Mouse (Mus musculus) kidney, embryonic 16.5 days (tissue): ENCODE data around the gene Serpinb9. TPM values are rescaled to one million over a fixed set of nuclear protein-coding genes. Genes with fewer than 3 reads are reported as not detected.
"Not testable (repeated sequence)": the region's sequence is repeated elsewhere in the genome, so short reads cannot be mapped to it uniquely, and the experiment has no call there.

ENCODE experiments used
- ATAC-seq: fragments of 200-750 bp; cut with Nextera tagmentation; 2 replicates; pipeline ENCODE4 v1.8.0; 2017; ENCODE audit warnings: moderate TSS enrichment; ENCODE audit not compliant: low FRiP score, low TSS enrichment
- H3K27ac ChIP-seq: fragments of 300-500 bp; sonication (generic); 2 replicates; pipeline ENCODE4 v1.5.1; 2014; ENCODE audit warnings: low read length
- H3K27me3 ChIP-seq: fragments of 300-500 bp; sonication (generic); 2 replicates; pipeline ENCODE4 v1.6.1; 2014; ENCODE audit warnings: low read length, control low read depth, mixed read lengths; ENCODE audit not compliant: insufficient read depth
- H3K36me3 ChIP-seq: fragments of 300-500 bp; sonication (generic); 2 replicates; pipeline ENCODE4 v1.6.1; 2014; ENCODE audit warnings: low read length, control low read depth, mixed read lengths; ENCODE audit not compliant: insufficient read depth
- H3K4me1 ChIP-seq: fragments of 300-500 bp; sonication (generic); 2 replicates; pipeline ENCODE4 v1.6.1; 2014; ENCODE audit warnings: low read length, control low read depth, mixed read lengths; ENCODE audit not compliant: insufficient read depth
- H3K4me2 ChIP-seq: fragments of 300-500 bp; sonication (generic); replicated peaks from 2 replicates; pipeline ENCODE4 v1.6.1; 2014; ENCODE audit warnings: low read depth, low read length
- H3K4me3 ChIP-seq: fragments of 300-500 bp; sonication (generic); 2 replicates; pipeline ENCODE4 v1.5.1; 2014; ENCODE audit warnings: mild to moderate bottlenecking, low read length
- H3K9ac ChIP-seq: fragments of 300-500 bp; sonication (generic); replicated peaks from 2 replicates; pipeline ENCODE4 v1.6.1; 2014; ENCODE audit warnings: low read length
- H3K9me3 ChIP-seq: fragments of 300-500 bp; sonication (generic); 2 replicates; pipeline ENCODE4 v1.6.1; 2016; ENCODE audit warnings: low read length, control low read depth
- WGBS: fragments of 180-500 bp; shearing (Covaris S2); extraction: QIAGEN DNeasy Blood & Tissue Kit; methylation state at CpG from one replicate; pipeline ENCODE4 v1.1.7; 2014; 5-methylcytosine and 5-hydroxymethylcytosine counted together
- polyA plus RNA-seq: library from polyadenylated mRNA; unstranded; fragments of >200 nt; fragmentation: Nextera tagmentation; extraction: Ambion mirVana; gene quantifications from 2 replicates; pipeline ENCODE4 v1.2.1, GENCODE M21; 2015

The Serpinb9 gene
- polyA plus RNA-seq, 1 experiment from 2014 or later, result 11.4 TPM

DNA sequence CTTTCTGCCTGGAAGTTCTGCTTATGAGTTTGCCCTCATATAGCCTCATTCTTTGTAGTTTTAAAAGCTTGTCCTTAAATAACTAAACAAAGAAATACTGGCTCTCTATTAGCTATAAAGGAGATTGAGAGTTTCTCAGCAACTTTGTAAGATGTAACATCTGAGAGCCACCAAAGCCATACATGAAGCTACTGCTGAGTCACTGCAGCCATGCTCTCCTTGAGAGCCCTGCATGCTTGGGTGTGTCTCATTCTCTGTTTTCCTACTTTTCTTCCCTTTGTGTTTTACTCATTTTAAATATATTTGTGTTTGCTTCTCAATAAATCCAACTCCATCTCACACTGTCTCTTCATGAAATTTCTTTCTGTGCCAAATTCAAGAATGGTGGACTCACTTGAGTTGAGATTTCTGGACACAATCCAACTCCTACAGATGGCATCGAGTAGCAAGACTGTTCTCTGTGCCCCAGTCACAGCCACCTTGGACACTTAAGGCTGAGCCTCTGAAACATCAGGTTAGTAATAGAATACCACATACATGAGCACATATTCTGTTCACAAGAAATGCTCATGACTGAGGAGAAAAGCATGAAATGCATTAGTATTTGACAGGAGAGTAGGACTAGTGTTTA lies 23.5 kb downstream of the Serpinb9 start:
- H3K36me3 ChIP-seq, result no peaks in the 10 kb centered on the region
- no peak overlapping the region for H3K9ac ChIP-seq
- no peak for ATAC-seq
- H3K9me3 ChIP-seq, result no peaks in the 10 kb centered on the region
- H3K27me3 ChIP-seq, result no peaks in the 10 kb centered on the region
- H3K4me1 ChIP-seq, result no peaks in the 10 kb centered on the region
- no peak overlapping the region for H3K4me3 ChIP-seq
- 80% methylated on average over 1 of the region's 1 CpGs for WGBS
- H3K27ac ChIP-seq, result no peak overlapping the region
- H3K4me2 ChIP-seq, result no peak overlapping the region

GRCm38 (mm10) chr13:33027244-33027643 lies 24.2 kb downstream of the Serpinb9 start, which contains the start of gene Serpinb9b:
Gene Serpinb9b (plus strand): TSS chr13:33027416.
- Histone ChIP-seq H3K9ac (no peak within 1 kb of the TSS), H3K4me2 (no peak within 1 kb of the TSS), H3K27me3 (no peaks in the 10 kb centered on the region), H3K36me3 (no peaks in the 10 kb centered on the region), H3K27ac (no peak within 1 kb of the TSS), H3K4me3 (no peak within 1 kb of the TSS), H3K9me3 (no peaks in the 10 kb centered on the region), H3K4me1 (no peaks in the 10 kb centered on the region)
- ATAC-seq, result no peak
- 80% methylated on average over 2 of the region's 2 CpGs for WGBS

- Histone ChIP-seq H3K4me2 (no peak overlapping the region), H3K9me3 (no peaks in the 10 kb centered on the region), H3K27ac (no peak overlapping the region), H3K4me3 (no peak overlapping the region), H3K27me3 (no peaks in the 10 kb centered on the region), H3K9ac (no peak overlapping the region), H3K36me3 (no peaks in the 10 kb centered on the region), H3K4me1 (no peaks in the 10 kb centered on the region)
- ATAC-seq, result no peak
- 41% methylated on average over 2 of the region's 2 CpGs for WGBS
These were observed 25.1 kb downstream of the Serpinb9 start for GRCm38 (mm10) chr13:33028146-33028545.

- no peaks in the 10 kb centered on the region for H3K36me3 ChIP-seq
- no peaks in the 10 kb centered on the region for H3K9me3 ChIP-seq
- no peak overlapping the region for H3K4me2 ChIP-seq
- no peak overlapping the region for H3K27ac ChIP-seq
- WGBS, result 68% methylated on average over 2 of the region's 2 CpGs
- no peak for ATAC-seq
- no peaks in the 10 kb centered on the region for H3K4me1 ChIP-seq
- H3K27me3 ChIP-seq, result no peaks in the 10 kb centered on the region
- H3K9ac ChIP-seq, result no peak overlapping the region
- H3K4me3 ChIP-seq, result no peak overlapping the region
These were observed 25.5 kb downstream of the Serpinb9 start for GRCm38 (mm10) chr13:33028550-33028949.

DNA sequence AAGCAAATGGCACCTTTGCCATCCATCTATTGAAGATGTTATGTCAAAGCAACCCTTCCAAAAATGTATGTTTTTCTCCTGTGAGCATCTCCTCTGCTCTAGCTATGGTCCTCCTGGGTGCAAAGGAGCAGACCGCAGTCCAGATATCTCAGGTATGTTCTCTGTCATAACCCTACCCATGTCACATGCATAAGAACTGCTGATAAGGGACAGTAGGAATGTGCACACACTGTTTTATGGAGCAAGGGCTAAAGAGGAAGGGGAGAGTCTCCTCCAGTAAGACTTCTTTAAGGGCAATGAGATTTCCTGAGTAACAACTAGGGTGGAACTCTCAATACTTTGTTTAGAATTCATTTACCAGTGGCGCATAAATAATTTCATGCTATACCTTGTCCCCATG lies 26.4 kb downstream of the Serpinb9 start:
- H3K4me1 ChIP-seq, H3K4me3 ChIP-seq, H3K9ac ChIP-seq, H3K4me2 ChIP-seq, H3K9me3 ChIP-seq, ATAC-seq, H3K36me3 ChIP-seq, H3K27ac ChIP-seq, H3K27me3 ChIP-seq: not testable (repeated sequence)
- WGBS, result 97% methylated on average over 2 of the region's 2 CpGs

GRCm38 (mm10) chr13:33030281-33030680 lies 27.2 kb downstream of the Serpinb9 start:
- Histone ChIP-seq H3K9me3 (no peaks in the 10 kb centered on the region), H3K4me3 (no peak overlapping the region), H3K9ac (no peak overlapping the region), H3K27me3 (no peaks in the 10 kb centered on the region), H3K27ac (no peak overlapping the region), H3K36me3 (no peaks in the 10 kb centered on the region), H3K4me2 (no peak overlapping the region), H3K4me1 (no peaks in the 10 kb centered on the region)
- 94% methylated on average over 2 of the region's 3 CpGs for WGBS
- no peak for ATAC-seq

- H3K4me3 ChIP-seq, result no peak overlapping the region
These were observed 32.5 kb downstream of the Serpinb9 start for GRCm38 (mm10) chr13:33035506-33035905.

GRCm38 (mm10) chr13:33043542-33043941 lies 40.5 kb downstream of the Serpinb9 start:
- Histone ChIP-seq H3K4me2 (no peak overlapping the region), H3K9me3 (no peaks in the 10 kb centered on the region), H3K27me3 (no peaks in the 10 kb centered on the region), H3K9ac (no peak overlapping the region), H3K27ac (no peak overlapping the region), H3K36me3 (no peaks in the 10 kb centered on the region), H3K4me1 (no peaks in the 10 kb centered on the region), H3K4me3 (no peak overlapping the region)
- no peak for ATAC-seq
- 96% methylated on average over 3 of the region's 3 CpGs for WGBS

More at GRCm38 (mm10) chr13:33035506-33035905, 32.5 kb downstream of the Serpinb9 start:
- Histone ChIP-seq H3K27ac (no peak overlapping the region), H3K27me3 (no peaks in the 10 kb centered on the region), H3K9ac (no peak overlapping the region), H3K36me3 (no peaks in the 10 kb centered on the region), H3K9me3 (no peaks in the 10 kb centered on the region), H3K4me2 (no peak overlapping the region), H3K4me1 (no peaks in the 10 kb centered on the region)
- ATAC-seq, result no peak
- WGBS, result 72% methylated on average over 1 of the region's 1 CpGs

- Histone ChIP-seq H3K9me3 (no peaks in the 10 kb centered on the region), H3K4me2 (no peak overlapping the region), H3K27me3 (no peaks in the 10 kb centered on the region), H3K9ac (no peak overlapping the region), H3K4me1 (no peaks in the 10 kb centered on the region), H3K27ac (no peak overlapping the region), H3K36me3 (no peaks in the 10 kb centered on the region), H3K4me3 (no peak overlapping the region)
- 88% methylated on average over 2 of the region's 2 CpGs for WGBS
- no peak for ATAC-seq
These were observed 44.2 kb downstream of the Serpinb9 start for GRCm38 (mm10) chr13:33047234-33047633.

DNA sequence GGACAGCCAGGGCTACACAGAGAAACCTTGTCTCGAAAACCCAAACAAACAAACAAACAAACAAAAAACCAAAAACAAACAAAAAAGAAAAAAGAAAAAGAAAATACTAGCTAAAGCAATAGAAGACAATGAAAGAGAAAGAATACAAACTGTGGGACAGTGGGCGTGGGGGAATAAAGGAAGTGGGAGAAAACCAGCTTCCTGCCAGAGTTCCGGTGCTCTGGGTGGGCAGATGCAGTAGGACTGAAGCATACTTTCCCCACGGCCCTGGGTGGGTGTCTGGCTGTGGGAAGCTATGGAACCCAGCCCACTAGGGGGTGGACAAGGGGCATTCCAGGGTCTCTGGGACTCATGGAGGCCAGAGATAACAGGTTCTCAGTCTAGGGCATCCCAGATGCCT lies 45.1 kb downstream of the Serpinb9 start:
- Histone ChIP-seq H3K27me3 (no peaks in the 10 kb centered on the region), H3K4me2 (no peak overlapping the region), H3K9ac (no peak overlapping the region), H3K9me3 (no peaks in the 10 kb centered on the region), H3K4me3 (no peak overlapping the region), H3K4me1 (no peaks in the 10 kb centered on the region), H3K27ac (no peak overlapping the region), H3K36me3 (no peaks in the 10 kb centered on the region)
- 74% methylated on average over 4 of the region's 4 CpGs for WGBS
- ATAC-seq, result no peak
